Mouse (Mus musculus): ENCODE measurements around the gene Fibp. TPM values are rescaled to one million over a fixed set of nuclear protein-coding genes. Genes with fewer than 3 reads are reported as not detected.

The Fibp gene
- polyA plus RNA-seq, 1 experiment from 2014 or later, result 119 TPM

DNA sequence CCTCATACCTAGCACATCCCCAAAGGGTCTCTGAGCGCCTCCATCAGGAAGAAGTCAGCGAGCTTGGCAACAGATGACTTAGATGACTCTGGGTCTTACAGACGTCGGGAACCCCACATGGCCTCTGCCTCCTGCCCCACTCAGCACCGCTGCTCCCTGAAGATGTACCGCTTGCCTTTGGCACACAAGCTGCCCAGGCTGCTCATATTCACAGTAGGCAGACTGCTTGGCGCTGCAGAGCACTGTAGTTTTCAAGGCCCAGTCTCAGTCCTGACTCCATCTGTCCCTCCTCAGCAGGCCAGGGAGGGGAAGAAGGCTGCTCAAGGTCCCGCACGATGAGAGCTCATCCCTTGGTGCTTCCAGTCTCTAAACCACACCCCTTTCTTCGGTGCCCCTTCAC lies 38.1 kb upstream of the Fibp start:
- WGBS, result 90% methylated on average over 10 of the region's 10 CpGs
- Histone ChIP-seq H3K4me1 (replicated peaks; ENCODE audit: control insufficient read depth, insufficient read depth, low read length) (peaks cover 17% of the 10 kb centered on the region), H3K27ac (ENCODE audit: low read depth, low read length) (no peak overlapping the region), H3K9ac (ENCODE audit: low read depth, low read length) (no peak overlapping the region), H3K27me3 (ENCODE audit: control insufficient read depth, insufficient read depth, low read length) (no peaks in the 10 kb centered on the region), H3K36me3 (ENCODE audit: control insufficient read depth, insufficient read depth, low read length) (peaks cover 5% of the 10 kb centered on the region; the same call in 1 of the 2 replicates), H3K9me3 (ENCODE audit: control insufficient read depth, low read length) (no peaks in the 10 kb centered on the region), H3K4me3 (ENCODE audit: low read depth, low read length) (no peak overlapping the region), H3K4me2 (replicated peaks; ENCODE audit: low read depth, low read length) (no peak overlapping the region)
- no peak for DNase-seq (ENCODE audit: low spot score)
- ATAC-seq (ENCODE audit: low FRiP score), result no peak

DNA sequence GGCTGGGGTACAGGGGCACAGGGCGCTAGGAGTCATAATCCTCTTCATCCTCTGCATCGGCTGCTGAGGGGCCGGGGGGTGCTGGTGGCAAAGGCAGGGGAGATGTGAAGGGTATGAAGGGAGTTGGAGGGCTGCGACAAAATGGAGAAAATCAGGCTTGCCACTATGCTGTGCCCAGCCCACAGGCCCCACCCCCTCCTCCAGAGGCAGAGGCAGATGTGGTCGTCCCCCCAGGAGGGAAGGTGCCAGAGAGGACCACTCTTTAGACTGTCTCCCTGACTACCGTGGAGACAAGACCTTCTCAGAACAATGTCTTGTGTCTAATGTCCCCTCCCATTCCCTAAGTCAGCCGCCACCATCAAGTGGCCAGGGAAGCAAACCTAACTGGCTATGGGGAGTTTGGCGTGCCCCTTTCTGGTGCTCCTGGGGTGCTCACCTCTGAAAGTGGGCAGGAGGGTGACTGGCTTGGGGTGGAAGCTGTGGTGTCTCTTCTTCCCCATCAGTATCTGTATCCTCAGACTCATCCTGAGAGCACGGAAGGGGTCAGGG lies 37.4 kb upstream of the Fibp start:
- Histone ChIP-seq H3K4me2 (replicated peaks; ENCODE audit: low read depth, low read length) (peak overlapping the region; percentile 85; the same call in 1 of the 2 replicates), H3K9me3 (ENCODE audit: control insufficient read depth, low read length) (no peaks in the 10 kb centered on the region), H3K27me3 (ENCODE audit: control insufficient read depth, insufficient read depth, low read length) (no peaks in the 10 kb centered on the region), H3K27ac (ENCODE audit: low read depth, low read length) (no peak overlapping the region), H3K4me3 (ENCODE audit: low read depth, low read length) (no peak overlapping the region), H3K4me1 (replicated peaks; ENCODE audit: control insufficient read depth, insufficient read depth, low read length) (peaks cover 17% of the 10 kb centered on the region), H3K36me3 (ENCODE audit: control insufficient read depth, insufficient read depth, low read length) (peaks cover 5% of the 10 kb centered on the region; the same call in 1 of the 2 replicates), H3K9ac (ENCODE audit: low read depth, low read length) (no peak overlapping the region)
- 70% methylated on average over 9 of the region's 9 CpGs for WGBS
- DNase-seq (ENCODE audit: low spot score) (no peak), ATAC-seq (ENCODE audit: low FRiP score) (no peak)

DNA sequence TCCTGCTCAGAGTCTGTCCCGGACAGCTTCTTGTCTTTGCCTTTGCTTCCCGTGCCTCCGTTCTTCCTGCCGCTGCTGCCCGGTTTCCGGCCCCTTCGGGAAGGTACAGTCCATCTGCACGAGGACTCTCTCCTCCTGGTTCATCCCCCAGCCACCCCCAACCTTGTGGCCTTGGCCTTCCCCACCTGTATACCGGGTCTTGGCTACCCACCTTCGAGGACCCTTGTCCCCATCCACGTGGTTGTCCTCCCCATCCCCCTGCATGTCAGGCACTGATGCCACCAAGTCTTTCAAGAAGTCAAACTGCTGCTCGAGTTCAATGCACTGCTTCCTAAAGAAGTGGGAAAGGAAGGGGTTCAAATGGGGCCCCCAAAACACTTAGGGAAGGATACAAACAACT lies 36.9 kb upstream of the Fibp start:
- DNase-seq (ENCODE audit: low spot score) (no peak), ATAC-seq (ENCODE audit: low FRiP score) (no peak)
- Histone ChIP-seq H3K27me3 (ENCODE audit: control insufficient read depth, insufficient read depth, low read length) (no peaks in the 10 kb centered on the region), H3K4me2 (replicated peaks; ENCODE audit: low read depth, low read length) (peak overlapping the region; percentile 85), H3K36me3 (ENCODE audit: control insufficient read depth, insufficient read depth, low read length) (peaks cover 5% of the 10 kb centered on the region; the same call in 1 of the 2 replicates), H3K9me3 (ENCODE audit: control insufficient read depth, low read length) (no peaks in the 10 kb centered on the region), H3K4me3 (ENCODE audit: low read depth, low read length) (peak overlapping the region; percentile 85), H3K9ac (ENCODE audit: low read depth, low read length) (peak overlapping the region; percentile 73; the same call in 1 of the 2 replicates), H3K4me1 (replicated peaks; ENCODE audit: control insufficient read depth, insufficient read depth, low read length) (peaks cover 17% of the 10 kb centered on the region), H3K27ac (ENCODE audit: low read depth, low read length) (no peak overlapping the region)
- 69% methylated on average over 12 of the region's 12 CpGs for WGBS

GRCm38 (mm10) chr19:5424092-5424781 lies 36.2 kb upstream of the Fibp start:
- Histone ChIP-seq H3K27ac (ENCODE audit: low read depth, low read length) (peak overlapping the region; percentile 86), H3K36me3 (ENCODE audit: control insufficient read depth, insufficient read depth, low read length) (peaks cover 5% of the 10 kb centered on the region; the same call in 1 of the 2 replicates), H3K27me3 (ENCODE audit: control insufficient read depth, insufficient read depth, low read length) (no peaks in the 10 kb centered on the region), H3K4me1 (replicated peaks; ENCODE audit: control insufficient read depth, insufficient read depth, low read length) (peaks cover 17% of the 10 kb centered on the region), H3K9ac (ENCODE audit: low read depth, low read length) (peak overlapping the region; percentile 73), H3K9me3 (ENCODE audit: control insufficient read depth, low read length) (no peaks in the 10 kb centered on the region), H3K4me2 (replicated peaks; ENCODE audit: low read depth, low read length) (peak overlapping the region; percentile 85), H3K4me3 (ENCODE audit: low read depth, low read length) (peak overlapping the region; percentile 85)
- WGBS, result under 1% methylated on average over 33 of the region's 48 CpGs
- DNase-seq (ENCODE audit: low spot score), result peak; percentile 78
- ATAC-seq (ENCODE audit: low FRiP score), result peak; percentile 76

- no peaks in the 10 kb centered on the region for H3K27me3 ChIP-seq (ENCODE audit: control insufficient read depth, insufficient read depth, low read length)
- ATAC-seq (ENCODE audit: low FRiP score) (peak; percentile 89), DNase-seq (ENCODE audit: low spot score) (peak; percentile 97)
- no peaks in the 10 kb centered on the region for H3K9me3 ChIP-seq (ENCODE audit: control insufficient read depth, low read length)
- H3K9ac ChIP-seq (ENCODE audit: low read depth, low read length), result peak within 1 kb of the TSS; percentile 87
- H3K27ac ChIP-seq (ENCODE audit: low read depth, low read length), result peak within 1 kb of the TSS; percentile 86
- H3K36me3 ChIP-seq (ENCODE audit: control insufficient read depth, insufficient read depth, low read length), result peaks cover 5% of the 10 kb centered on the region; the same call in 1 of the 2 replicates
- peak within 1 kb of the TSS; percentile 85 for H3K4me3 ChIP-seq (ENCODE audit: low read depth, low read length)
- WGBS, result under 1% methylated on average over 51 of the region's 87 CpGs
- peaks cover 17% of the 10 kb centered on the region for H3K4me1 ChIP-seq (replicated peaks; ENCODE audit: control insufficient read depth, insufficient read depth, low read length)
- H3K4me2 ChIP-seq (replicated peaks; ENCODE audit: low read depth, low read length), result peak within 1 kb of the TSS; percentile 85
Measured at GRCm38 (mm10) chr19:5424782-5425741, 35.4 kb upstream of the Fibp start, which contains the start of the genes Drap1 and AI837181. TSS of gene Drap1 (minus strand) at chr19:5424979. TSS of gene AI837181 (plus strand) at chr19:5425144.

DNA sequence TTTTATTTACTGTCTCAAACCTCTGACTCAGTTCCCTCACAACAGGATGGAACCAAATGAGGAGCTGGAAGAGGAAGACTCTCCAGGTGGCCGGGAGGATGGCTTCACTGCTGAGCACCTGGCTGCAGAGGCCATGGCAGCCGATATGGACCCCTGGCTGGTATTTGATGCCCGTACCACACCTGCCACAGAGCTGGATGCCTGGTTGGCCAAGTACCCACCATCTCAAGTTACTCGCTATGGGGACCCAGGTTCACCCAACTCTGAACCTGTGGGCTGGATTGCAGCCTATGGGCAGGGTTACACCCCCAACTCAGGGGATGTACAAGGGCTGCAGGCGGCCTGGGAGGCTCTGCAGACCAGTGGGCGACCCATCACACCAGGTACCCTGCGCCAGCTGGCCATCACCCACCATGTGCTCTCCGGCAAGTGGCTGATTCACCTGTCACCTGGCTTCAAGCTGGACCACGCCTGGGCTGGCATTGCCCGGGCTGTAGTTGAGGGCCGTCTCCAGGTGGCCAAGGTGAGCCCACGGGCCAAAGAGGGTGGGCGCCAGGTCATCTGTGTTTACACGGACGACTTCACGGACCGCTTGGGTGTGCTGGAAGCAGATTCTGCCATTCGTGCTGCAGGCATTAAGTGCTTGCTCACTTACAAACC lies 34.4 kb upstream of the Fibp start:
- Histone ChIP-seq H3K4me3 (ENCODE audit: low read depth, low read length) (peak overlapping the region; percentile 85), H3K4me2 (replicated peaks; ENCODE audit: low read depth, low read length) (peak overlapping the region; percentile 77), H3K27me3 (ENCODE audit: control insufficient read depth, insufficient read depth, low read length) (no peaks in the 10 kb centered on the region), H3K9ac (ENCODE audit: low read depth, low read length) (peak overlapping the region; percentile 87), H3K27ac (ENCODE audit: low read depth, low read length) (no peak overlapping the region), H3K4me1 (replicated peaks; ENCODE audit: control insufficient read depth, insufficient read depth, low read length) (peaks cover 17% of the 10 kb centered on the region), H3K9me3 (ENCODE audit: control insufficient read depth, low read length) (no peaks in the 10 kb centered on the region), H3K36me3 (ENCODE audit: control insufficient read depth, insufficient read depth, low read length) (peaks cover 4% of the 10 kb centered on the region; the same call in 1 of the 2 replicates)
- whole genome bisulfite sequencing, result 92% methylated on average over 18 of the region's 18 CpGs
- ATAC-seq (ENCODE audit: low FRiP score), result no peak
- DNase-seq (ENCODE audit: low spot score), result no peak

DNA sequence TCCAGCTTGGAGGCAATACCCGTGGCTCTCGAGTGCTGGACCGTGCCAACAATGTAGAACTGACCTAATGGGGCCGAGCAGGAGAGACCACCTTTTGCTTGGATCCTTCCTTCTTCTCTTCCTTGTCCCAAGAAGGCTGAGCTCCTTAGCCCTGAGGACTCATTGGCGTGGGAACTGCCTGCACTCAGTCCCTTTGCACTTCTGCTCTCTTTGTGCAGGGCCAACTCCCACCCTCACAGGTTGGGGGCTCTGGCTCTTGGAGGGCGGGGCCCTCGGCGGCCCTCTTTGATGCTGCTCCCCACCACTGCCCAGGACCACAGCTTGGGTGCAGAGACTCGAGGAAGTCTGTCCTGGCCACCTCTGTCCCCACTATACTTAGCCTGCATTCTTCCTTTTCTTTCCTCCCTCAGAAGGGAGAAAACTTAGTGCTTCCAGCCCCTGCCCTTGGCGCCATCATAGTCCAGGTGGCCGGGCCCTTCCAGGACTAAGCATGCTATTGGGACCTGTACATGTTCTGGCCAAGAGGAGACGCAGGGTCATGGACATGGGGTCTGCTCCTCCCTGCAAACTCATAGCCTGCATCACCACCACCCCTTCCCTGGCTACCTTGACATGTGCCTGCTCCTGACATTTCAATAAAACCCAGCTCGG lies 33.6 kb upstream of the Fibp start:
- Histone ChIP-seq H3K27ac (ENCODE audit: low read depth, low read length) (0 out of 2 replicates have a peak overlapping the region, but pooled peaks have one; percentile 36), H3K9me3 (ENCODE audit: control insufficient read depth, low read length) (no peaks in the 10 kb centered on the region), H3K4me1 (replicated peaks; ENCODE audit: control insufficient read depth, insufficient read depth, low read length) (peaks cover 17% of the 10 kb centered on the region), H3K4me3 (ENCODE audit: low read depth, low read length) (0 out of 2 replicates have a peak overlapping the region, but pooled peaks have one; percentile 85), H3K9ac (ENCODE audit: low read depth, low read length) (no peak overlapping the region), H3K4me2 (replicated peaks; ENCODE audit: low read depth, low read length) (0 out of 2 replicates have a peak overlapping the region, but pooled peaks have one; percentile 21), H3K27me3 (ENCODE audit: control insufficient read depth, insufficient read depth, low read length) (no peaks in the 10 kb centered on the region), H3K36me3 (ENCODE audit: control insufficient read depth, insufficient read depth, low read length) (peaks cover 2% of the 10 kb centered on the region; the same call in 1 of the 2 replicates)
- WGBS, result 93% methylated on average over 13 of the region's 13 CpGs
- no peak for ATAC-seq (ENCODE audit: low FRiP score)
- no peak for DNase-seq (ENCODE audit: low spot score)

All from hindbrain, embryonic 11.5 days (tissue).